Mouse (Mus musculus) lung, adult 18-20 months (tissue): Measurements from ENCODE around the gene Ripor2.

ENCODE experiments used
- DNase-seq, 2 experiments: peaks; one replicate each; pipeline ENCODE4 v3.0.0; 2022; ENCODE audit warnings: mixed read lengths in 2 of 2

The Ripor2 gene

DNA sequence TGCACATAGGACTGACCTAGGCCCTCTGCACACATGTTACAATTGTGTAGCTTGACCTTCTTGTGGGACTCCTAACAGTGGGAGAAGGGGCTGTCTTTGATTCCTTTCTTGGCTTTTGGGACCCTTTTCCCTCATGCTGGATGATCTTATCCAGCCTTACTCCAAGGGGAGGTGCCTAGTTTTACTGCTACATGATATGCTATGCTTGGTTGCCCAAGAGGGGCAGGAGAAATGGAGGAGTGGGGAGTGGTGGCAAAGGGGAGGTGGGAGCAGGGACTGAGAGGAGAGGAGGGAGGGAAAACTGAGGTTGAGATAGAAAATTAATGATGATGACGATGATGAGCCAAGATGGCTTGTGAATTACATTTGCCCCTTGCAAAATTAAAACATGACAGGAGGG, 37.7 kb downstream of the Ripor2 start:
- DNase-seq, result no peak

DNA sequence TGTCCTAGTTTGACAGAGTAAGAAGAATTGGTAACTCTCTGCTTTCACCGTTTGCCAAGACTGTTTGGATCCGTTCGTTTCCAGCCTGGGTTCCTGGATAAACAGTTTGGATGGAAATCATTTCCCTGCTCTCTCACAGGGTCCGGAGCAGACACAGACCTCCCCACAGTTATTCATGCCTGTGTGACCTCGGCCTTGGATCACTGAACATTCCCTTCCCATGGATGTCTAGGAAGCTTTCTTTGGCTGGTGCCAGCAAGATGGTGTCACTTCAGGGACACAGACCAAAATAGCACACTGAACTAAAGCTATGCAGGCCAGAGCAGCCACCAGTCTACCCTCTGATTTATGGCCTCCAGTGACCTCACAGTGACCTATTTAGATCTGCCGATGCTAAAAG, 38.5 kb downstream of the Ripor2 start:
- peak; percentile 44 to 64 for DNase-seq

DNA sequence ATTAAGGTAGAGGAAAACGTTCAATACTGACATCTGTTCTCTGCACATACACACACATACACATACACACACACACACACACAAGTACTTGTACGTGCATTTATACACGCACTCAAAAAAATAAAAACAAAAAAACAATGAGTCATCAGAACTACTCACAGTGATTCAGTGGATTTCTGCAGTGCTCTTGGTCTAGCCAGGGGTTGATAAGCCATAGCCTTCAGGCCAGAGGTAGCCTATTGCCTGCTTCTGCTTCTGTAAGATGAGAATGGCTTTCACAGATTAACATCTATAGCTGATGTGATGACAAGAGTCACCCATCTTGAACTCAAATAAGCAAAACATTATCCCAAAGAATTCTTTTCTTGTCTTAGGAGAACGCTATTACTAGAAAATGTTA, 41.6 kb downstream of the Ripor2 start:
- no peak for DNase-seq

DNA sequence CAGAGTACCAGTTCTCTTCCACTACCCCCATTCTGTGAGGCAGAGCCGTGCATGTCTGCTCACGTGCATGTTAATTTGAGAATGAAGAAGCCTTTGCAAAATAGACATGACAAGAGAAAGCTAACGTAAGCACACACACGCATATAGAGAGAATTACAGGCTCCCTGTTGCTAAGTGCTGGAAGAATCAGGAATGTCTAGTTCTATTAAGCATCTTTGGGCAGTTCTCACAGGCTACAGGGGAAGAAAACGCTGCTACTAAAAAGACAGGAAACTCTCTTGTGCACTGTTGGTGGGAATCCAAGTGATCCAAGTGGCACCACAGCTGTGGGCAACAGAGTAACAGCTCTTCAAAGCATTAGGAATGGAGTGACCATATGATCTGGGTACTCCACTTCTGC, 43.1 kb downstream of the Ripor2 start:
- DNase-seq, result no peak

DNA sequence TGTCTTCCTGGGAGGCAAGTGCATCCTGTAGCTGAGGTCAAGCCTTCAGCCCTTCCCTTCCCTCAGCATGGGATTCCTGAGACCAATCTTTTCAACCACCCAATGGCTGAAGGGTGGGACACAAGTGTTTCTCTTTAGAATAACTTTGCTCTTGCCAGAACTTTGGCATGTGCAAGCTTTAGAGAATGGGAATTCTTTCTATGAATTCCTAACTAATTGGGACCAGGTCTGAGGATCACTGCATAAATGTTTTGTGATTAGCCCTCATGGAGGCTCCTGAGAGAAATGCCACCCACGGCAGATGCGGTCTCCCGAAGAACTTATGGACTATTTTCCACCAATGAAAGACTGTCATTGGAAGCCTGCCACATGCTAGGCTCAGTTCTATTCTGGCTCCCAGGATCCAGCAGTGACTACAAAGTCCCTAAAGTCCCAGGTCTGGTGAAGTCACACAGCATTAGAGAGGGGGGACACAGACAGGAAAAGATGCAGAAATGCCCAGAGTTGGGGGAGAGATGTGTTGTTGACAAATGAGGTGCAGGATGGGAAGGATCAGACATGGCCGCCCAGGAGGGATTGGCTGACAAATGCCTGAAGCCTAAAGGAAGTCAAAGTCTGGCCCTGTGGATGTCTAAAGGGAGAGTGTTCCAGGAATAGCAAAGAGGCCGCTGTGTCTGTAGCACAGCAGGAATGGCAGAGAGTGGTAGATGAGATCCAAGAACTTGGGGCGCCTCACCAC, 44.9 kb downstream of the Ripor2 start:
- no peak for DNase-seq

DNA sequence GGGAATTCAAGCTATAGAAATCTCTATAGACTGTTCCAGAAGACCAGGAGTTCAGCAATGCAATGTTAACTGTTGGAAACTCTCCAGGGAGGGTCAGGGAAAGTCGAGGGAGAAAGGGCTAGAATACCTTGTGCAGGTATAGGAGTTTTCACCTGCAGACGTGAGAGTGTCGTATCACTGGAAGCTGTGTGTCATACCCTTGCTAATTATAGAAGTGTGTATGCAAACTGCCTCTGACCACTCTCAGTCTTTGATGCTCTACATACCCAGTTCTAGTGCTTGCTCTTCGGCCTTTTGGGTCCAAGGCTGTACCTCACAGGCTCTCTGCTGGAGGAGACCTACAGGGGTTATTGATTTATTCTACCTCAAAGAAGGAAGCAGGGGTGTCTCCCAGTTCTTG, 46.2 kb downstream of the Ripor2 start:
- DNase-seq, result no peak

DNA sequence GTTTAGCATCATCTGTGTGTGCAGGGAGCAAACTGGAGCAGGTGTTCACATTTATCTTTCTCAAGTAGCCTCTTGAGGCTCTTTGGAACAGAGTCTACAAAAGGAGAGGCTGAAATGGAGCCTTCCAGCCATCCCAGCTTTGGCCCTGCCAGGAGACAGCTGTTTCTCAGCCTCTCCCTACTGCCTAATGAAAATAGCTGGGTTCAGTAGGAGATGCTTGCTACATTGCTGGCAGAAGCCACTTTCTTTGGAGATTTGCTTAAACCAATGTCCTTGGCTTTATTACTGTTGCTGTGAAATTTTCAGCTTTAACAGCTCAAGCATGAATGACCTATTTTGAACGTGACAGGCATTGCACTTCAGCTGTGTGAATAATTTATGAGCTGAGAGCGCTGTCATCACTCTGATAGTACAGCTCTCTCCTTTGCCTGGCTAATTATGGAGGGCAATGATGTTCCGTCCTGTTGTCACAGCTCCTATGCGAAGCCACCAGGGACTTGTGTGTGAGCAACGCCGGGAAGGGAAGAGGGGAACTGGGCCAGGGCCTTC, 47.2 kb downstream of the Ripor2 start:
- DNase-seq, result no peak

DNA sequence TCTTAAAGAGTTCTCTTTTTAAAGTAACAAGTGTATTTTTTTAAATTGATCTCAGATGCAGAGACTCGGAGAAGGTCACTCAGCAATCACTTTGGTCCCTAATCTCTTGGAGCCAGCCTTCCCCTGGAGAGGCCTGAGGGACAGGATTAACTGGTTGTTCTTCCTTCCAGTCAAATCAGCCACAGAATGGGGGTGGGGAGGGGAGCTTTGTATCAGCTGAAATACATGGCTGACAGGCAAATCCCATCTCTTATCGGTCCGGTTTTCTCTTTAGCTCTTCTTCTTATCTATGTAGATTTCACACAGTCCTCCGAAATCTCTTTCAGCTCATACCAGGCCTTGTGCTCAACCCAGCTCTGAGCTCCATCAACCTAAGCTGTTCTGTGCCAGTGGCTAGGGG, 48.4 kb downstream of the Ripor2 start:
- no peak for DNase-seq

DNA sequence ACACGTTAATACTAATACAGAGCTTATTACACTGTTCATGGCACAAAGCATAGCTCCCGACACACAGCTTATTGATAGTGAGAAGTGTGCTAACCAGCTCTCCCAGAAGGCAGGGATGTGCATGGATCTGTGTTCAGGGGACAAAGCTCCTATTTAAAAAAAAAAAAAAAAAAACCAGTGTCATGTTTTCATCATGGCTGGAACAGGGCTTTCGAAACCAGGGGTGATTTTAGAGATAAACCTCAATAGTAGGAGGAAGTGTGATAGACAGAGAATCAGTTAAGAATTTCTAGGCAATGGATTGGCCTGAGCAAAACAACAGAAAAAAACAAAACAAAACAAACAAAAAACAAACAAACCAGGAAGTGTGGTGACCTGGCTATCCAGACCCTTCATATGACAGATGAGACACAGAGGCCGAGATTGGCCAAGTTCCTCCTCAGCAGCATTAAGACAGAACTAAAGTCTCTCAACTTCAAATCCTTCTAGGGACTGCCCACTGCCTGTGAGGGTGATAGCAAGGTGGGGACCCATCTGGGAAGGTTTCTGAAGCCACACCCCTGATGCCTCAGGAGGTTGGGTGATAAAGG, 51.1 kb downstream of the Ripor2 start:
- DNase-seq, result no peak

DNA sequence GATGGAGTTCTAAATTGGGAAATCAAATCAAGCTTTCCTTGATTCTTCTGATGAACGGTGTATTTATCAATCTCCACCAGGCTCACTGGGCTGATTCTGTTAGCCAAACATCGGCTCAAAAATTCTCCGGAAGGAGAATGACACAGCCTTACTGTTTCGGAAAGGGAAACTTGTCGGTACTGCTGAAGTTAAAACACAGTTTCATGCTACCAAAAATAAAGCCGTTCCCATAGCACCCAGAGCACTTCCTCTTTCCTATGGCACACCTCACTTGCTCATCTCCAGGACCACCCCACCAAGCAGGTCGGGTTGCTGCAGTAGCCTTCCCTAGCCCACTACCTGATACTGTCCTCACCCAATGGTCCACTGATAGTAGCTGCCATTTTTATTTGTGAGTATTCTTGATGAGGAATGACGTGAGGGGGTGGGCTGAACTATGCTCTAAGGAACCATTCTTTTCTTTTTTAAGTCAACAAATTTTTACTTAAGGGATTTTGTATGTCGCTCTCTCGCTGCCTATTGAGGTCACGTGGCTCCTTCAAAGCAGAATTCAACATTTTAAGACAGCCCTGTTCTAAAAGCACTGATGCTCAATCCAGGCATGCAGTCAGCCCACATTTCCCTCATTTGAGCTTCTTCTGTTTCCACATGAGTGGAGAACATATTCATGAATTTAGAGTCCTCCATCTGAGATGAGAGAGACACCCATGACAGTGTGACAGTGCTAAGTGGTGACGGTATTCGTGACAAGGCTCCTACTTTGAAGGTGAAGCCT, 52.5 kb downstream of the Ripor2 start:
- no peak for DNase-seq

DNA sequence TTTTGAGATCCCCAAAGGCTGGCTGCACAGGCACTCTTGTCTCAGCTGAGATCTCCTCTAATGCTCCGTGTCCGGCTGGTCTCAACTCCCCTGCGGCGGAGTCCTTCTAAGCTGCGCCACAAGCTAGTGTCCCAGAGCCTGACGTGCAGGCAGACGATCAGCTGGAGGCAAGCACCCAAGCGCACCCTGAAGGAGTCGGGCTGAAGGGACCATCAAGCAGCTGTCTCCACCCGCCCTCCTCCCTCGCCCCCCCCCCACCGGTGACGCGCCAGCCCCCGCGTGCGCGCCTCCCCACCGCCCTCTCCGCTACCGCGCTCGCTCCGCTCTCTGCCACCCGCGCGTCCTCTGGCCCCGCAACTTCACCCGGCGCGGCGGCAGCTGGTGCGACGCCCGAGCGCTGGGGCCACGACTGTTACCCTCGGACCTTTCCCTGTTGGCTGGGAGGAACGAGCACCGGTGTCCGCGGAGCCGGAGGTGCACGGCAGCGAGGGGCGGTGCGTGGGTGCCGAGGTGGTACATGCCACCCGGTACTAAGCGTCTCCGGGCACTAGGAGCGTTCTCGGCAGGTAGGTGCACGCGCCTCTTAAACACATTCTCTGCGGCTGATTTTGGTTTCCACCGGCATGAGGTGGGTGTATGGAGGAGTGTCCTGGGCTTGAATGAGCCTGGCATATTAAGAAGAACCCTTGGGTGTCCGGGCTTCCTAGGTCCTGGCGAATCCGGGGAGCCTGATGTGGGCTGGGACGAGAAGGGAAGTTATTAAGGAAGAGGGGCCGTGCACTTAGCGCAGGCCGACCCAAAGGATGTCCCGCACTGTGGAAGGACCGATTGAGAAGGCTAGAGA, 56.6 kb downstream of the Ripor2 start:
- no peak for DNase-seq

DNA sequence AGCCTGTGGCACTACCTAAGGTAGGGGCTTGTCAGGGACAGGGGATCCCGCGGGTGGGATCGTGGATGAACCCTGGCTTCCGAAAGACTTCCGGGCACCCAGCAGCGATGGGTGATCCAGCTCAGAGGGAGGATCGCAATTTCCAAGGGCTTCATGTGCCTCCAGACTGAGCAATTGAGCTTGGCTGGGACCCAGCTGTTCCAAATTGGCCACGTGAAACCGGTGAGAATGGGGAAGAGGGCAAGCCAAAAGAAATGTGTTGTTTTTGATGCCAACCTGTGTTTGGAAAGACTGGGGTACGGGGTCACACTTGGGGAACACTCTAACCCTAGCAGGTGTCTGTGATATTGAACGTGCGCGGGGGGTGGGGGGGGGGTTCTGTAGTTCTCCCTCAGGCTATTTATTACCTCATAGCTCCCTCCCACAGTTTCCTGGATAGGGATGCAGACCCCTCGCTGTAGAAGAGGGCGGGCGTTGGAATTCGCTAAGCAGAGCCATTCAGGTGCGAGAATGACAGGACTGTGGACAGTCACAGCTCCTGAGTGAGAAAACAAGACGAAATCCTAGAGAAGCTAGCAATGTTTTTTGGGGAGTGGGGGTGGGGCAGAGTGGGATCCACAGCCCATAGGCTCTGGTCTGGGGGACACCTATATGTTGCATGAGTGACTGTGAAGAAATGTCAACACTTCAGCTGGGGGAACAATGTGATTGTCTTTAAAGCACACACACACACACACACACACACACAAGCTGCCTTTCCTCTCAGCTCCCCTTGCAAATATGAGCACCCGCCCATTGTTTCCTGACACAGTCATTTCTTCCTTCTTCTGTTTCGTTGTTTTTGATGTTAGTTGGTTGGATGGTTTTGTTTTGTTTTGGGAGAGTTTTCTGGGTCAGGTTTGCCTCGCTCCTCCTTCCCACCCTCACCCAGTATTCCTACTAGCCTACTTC, 57.5 kb downstream of the Ripor2 start:
- DNase-seq, result no peak

DNA sequence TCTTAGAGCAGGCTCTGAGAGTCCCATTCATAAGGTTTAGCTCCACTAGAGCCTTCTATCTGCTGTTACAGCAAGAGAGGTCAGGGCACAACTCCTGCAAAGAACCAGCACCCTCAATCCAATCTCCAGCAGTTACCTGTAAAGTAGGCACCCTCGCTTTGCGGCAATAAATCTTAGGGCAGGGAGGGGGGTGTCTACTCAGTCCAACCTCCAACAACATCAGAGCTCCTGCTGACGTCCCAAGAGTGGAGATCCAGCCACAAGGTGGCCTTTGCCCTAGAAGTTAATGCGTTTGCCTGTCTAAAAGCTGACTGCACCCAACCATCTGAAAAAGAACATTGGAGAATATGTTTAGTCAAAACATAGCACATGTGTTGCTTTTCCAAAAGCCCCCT, 58.2 kb downstream of the Ripor2 start:
- DNase-seq, result no peak

DNA sequence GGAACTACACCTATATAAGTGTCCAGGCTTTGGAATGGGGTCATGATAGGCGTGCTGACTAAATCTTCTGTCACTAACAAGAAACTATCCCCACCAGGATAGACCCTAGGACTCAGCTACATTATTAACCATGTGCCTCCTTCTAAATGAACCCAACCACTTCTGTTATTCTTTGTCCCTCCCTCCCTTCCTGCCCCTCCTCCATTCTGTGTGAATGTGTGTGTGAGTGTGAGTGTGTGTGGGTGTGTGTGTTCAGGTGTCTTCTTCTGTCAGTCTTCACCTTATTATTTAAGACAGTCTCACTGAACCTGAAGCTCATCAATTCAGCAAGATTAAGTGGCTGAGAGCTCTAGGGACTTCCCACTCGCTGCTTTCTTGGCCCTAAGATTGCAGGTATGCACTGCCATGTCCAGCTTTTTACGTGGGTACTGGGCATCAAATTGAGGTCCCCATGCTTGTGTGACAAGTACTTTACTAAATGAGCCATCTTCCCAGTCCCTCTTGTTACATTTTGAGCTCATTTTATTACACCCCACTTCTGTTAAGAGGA, 58.9 kb downstream of the Ripor2 start:
- no peak for DNase-seq

DNA sequence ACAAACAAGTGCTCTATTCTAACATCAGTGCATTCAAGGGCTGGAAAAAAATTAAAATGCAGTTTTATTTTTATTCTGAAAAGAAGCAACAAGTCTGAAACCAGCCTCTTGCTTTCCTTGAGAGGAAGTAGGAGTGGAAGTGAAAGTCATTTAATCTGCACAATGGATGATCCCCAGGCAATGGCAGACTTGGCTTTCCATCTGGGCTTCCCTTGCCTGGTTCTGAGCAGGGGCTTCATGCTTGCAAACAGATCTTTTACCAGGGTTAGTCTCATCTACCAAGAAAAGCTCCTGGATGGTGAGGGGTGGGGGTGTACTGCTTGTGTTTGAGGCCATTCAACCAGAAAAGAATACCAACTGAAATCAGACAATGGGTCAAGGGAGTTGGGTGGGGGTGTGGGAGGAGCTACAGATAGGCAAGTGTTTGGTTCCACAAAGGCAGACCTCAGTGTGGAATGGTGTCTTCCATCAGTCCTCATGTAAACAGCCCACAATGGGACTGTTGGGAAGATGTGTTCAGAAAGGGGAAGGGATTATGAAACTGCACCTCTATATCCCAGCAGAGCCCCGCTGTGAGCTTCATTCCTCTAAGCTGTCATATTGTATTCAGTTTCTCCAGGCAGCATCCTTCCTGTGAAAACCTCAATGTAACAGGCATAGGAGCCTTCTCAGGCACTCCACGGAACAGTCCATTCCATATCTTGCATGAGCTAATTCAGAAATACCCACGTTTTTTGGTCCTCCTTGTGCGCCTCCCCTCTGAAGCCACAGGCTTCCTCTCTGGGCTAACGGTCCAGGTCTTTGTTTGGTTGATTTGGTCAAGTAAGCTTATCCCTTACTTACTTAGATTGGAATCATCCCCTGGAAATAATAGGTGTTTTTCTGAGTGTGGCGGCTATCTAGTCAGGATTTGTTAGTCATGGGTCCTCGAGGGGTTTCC, 59.8 kb downstream of the Ripor2 start:
- no peak for DNase-seq

DNA sequence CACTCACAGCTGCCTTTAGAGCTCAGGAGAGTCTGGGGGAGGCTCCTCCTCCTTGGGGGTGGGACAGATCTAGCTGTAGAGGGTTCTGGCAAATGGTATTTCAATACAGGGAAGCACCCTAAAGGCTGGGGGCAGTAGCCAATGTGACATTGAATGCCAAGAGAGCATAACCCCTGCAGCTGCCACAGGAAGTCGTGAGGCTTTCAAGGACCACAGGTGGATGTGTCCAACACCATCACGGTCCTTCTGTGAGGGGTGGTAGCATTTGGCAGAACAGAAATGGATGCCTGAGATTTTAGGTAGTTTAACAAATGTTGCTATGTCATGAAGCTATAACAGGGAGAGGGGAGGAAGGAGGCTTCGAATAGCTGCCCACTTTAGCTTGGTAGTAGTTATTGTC, 63.2 kb downstream of the Ripor2 start:
- DNase-seq, result no peak

DNA sequence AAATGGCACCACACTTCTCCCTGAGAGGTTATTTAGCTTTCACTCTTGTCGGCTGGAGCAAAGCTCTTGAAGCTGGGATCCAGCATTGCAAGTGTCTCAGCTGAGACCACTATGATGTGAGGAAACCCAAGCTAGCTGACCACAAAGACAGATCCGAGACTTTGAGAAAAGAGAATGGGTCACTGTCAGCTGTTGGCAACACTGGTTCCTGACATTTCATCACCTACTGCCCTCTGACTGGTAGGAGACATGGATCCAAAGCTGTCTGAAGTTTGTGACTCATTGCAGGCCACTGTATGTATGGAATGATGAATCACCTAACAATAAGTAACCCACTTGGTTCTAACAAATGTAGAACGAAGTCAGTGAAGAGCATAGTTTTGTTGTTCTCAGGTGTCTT, 64.3 kb downstream of the Ripor2 start:
- no peak for DNase-seq

DNA sequence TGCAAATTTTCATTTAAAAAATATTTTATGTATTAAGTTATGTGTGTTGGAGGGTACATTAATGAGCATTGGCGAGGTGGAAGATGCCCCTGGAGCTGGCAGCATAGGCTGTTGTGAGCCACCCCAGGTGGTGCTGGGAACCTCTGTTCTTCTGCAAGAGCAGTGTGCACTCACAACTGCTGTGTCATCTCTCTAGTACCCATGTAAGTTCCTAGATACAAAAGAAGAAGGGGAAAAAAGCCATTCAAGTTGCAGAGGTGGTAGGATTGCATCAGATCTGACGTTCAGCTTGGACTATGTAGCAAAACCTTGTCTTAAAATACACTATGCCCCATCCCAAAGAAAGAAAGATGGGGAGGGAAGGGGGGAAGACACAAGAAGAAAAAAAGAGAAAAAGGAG, 65.5 kb downstream of the Ripor2 start:
- no peak for DNase-seq

DNA sequence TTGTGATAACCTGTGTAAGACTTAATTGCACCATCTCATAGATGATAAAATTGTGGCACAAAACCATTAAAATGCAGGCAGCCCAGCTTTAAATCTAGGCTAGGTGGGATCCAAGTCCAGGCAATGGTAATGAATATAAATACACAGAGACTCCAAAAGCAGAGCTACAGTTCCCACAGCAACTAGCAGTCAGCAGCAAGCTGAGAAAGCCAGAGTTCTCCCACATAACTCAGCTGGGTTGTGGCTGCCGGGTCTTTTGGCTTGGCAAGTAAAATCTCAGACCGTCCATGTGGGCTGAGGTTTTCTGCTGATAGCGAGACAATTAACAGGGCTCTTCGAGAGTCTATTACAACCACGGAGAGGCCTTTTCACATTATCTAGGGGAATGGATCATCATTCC, 66.0 kb downstream of the Ripor2 start:
- DNase-seq, result no peak

DNA sequence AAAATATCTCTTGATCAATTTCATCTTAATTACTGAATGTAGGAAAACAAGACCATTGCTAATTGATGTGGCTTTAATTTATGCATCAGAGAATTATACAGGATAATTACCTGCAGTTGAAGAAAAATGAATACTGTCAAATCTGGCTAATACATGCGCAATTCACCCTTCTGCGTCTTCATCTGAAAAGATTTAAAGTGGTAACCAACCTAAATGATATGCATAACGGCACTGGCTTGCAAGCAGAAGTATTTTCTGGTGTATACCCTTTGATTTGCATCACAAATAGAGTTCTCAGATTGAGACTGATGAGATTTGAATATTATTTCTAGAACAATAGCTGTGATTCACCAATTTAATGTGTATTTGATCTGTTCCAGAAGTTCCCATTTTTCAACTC, 66.7 kb downstream of the Ripor2 start:
- no peak for DNase-seq
